Mouse (Mus musculus): ENCODE measurements around the gene Dnaja3. TPM values are rescaled to one million over a fixed set of nuclear protein-coding genes. Genes with fewer than 3 reads are reported as not detected.
A peak's percentile ranks its signal among the peaks of the same experiment; 100 is the strongest.

Dnaja3 gene
- 51.2 and 51.9 TPM in 2 replicates for polyA plus RNA-seq (2012; rRNA removed)

DNA sequence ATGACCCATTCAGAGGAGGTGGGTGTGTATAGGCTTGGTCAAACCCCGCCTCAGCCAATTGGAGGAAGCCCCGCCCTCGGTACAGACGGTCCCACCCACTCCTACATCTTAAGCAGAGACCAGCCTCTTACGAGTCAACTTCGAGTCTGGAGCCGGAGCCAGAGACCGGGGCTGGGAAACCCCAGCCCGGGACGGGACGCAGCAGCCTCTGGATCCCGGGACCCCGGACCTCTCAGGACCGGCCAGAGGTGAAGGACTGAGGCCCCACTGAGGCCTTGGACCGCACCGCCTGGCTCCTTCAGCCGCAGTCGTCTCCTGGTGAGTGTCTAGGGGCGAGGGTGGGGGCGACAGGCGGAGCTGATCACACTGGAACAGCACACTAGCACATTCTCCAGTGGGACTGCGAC lies at the start of gene Dnaja3, which contains the start of gene Vasn:
Gene Dnaja3, plus strand, starts transcription at position 159 of the 407 bp plus-strand sequence.
Gene Vasn, plus strand, starts transcription at position 111 of the 407 bp plus-strand sequence.
- peak; percentile 58 to 81 for DNase-seq (ENCODE audit: extremely low spot score in 1 of 2, low spot score in 1 of 2)

GRCm38 (mm10) chr16:4590236-4590635 lies 49.6 kb upstream of the Dnaja3 start:
- no peak for DNase-seq (ENCODE audit: extremely low spot score in 1 of 2, low spot score in 1 of 2)

- peak in 1 of 2 experiments; percentile 74 for DNase-seq (ENCODE audit: extremely low spot score in 1 of 2, low spot score in 1 of 2)
Observed at GRCm38 (mm10) chr16:4592909-4593875, 46.6 kb upstream of the Dnaja3 start.

GRCm38 (mm10) chr16:4593971-4594813 lies 45.6 kb upstream of the Dnaja3 start, which contains the start of gene Glis2:
Gene Glis2, plus strand, starts transcription at chr16:4594713.
- no peak for DNase-seq (ENCODE audit: extremely low spot score in 1 of 2, low spot score in 1 of 2)

DNA sequence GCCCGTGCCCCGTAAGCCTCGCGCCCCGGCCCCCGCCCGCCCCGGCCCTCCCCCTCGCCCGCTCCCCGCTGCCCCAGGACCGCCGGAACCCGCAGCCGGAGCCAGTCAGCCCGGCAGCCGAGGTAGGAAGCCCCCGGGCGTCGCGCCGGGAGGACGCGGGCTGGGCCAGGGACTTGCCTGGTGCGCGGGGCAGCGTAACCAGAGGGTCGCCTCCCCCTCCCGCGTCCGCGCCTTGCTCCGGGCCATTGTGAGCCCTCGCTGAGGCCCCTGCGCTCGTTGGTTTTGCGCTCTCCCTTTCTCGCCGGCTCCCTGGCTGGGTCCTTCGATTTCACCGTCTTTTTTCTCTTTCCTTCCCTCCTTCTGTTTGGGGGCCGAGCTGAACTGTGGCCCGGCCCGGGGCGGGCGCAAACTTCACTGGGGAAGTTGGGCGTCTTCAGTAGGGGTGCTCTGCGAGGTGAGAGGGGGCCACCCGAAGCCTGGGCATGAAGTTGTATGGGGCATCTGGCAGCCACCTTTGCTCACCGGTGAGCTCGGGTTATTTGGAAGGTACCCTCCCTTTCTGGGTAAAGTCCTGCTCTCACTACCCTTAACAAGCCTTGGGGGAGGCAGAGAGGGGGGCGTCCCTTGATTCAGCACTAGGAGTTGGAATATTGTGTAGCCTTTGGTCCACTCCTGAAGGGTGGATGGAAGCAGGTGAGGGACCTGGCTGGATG lies 44.8 kb upstream of the Dnaja3 start:
- no peak for DNase-seq (ENCODE audit: extremely low spot score in 1 of 2, low spot score in 1 of 2)

- no peak for DNase-seq (ENCODE audit: extremely low spot score in 1 of 2, low spot score in 1 of 2)
Observed at GRCm38 (mm10) chr16:4595527-4595963, 44.2 kb upstream of the Dnaja3 start.

DNA sequence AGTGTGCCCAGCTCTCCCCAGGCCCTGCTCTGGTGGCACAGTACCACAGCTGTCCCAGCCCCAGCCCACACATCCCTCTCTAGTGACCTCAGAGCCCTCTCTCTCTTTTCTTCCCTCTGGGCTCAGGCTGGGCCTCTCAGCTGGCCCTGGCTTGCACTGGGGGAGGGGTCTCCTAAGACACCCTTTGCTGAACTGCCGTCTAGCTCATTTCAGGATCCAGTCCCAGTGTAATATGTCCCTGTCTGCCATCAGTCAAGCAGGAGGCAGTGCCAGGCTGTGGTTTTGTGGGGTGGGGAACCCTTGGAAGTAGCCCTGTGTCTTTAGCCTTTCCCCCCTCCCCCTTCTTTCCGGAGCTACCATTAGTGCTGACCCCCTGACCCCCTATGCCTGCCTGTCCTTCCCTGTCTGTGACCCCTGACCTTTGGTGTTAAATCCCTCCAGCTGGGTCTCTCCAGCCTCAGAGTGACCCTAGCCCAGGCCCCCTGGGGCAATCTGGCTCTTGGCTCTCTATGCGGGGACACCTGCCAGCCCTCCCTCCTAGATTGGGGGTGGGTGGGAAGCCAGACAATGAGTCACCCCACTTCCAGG lies 43.6 kb upstream of the Dnaja3 start:
- DNase-seq (ENCODE audit: extremely low spot score in 1 of 2, low spot score in 1 of 2): no peak

- no peak for DNase-seq (ENCODE audit: extremely low spot score in 1 of 2, low spot score in 1 of 2)
Observed at GRCm38 (mm10) chr16:4596836-4597235, 43.0 kb upstream of the Dnaja3 start.

DNA sequence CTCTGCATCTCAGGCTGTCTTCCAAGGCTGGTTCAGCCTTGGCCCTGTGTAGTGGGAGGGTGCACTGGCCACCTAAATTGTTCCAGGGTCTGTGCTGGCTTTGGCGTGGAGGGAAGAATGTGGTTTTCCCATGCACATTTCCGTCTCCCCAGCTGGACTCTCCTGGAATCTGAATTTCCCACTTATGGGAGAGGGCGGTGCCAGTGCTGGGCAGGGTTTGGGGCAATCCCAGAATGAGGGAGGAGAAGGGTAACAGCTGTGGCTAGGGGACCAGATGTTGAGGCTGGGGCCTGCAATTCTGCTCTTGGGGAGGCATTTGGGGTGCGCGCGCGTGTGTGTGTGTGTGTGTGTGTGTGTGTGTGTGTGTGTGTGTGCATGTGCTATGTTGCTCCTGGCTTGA lies 42.5 kb upstream of the Dnaja3 start:
- DNase-seq (ENCODE audit: extremely low spot score in 1 of 2, low spot score in 1 of 2): no peak

- no peak for DNase-seq (ENCODE audit: extremely low spot score in 1 of 2, low spot score in 1 of 2)
Observed at GRCm38 (mm10) chr16:4598041-4598440, 41.7 kb upstream of the Dnaja3 start.

DNA sequence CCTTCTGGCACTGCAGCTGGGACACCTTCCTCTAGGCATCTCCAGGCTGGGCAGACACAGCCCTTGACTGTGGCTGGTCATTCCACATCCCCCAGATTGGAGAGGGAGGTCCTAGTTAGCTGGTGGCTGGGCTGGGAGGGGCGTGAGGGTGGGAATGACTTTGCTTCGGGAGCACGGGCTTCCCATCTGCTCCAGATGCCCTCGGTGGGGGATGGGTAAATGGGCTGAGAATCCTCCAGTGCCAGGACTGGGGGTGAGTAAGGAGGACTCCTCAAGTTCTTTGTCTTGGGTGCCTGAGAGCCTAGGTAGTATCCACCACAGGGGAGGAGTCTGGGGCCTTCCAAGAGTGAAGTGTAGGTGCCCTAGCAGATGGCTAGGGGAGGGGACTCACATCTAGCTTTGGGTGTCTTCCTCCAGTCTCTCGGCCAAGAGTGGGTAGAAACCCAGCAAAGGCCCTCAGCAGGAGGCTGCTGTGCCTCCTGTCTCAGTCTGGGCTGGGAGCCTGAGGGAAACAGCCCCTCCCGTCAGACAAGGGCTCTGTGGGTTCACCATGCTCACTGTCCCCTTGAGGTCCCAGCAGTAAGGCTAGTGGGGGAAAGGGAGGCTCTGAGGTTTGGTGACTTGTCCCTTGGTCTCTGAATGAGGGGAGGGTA lies 40.8 kb upstream of the Dnaja3 start:
- no peak for DNase-seq (ENCODE audit: extremely low spot score in 1 of 2, low spot score in 1 of 2)

DNA sequence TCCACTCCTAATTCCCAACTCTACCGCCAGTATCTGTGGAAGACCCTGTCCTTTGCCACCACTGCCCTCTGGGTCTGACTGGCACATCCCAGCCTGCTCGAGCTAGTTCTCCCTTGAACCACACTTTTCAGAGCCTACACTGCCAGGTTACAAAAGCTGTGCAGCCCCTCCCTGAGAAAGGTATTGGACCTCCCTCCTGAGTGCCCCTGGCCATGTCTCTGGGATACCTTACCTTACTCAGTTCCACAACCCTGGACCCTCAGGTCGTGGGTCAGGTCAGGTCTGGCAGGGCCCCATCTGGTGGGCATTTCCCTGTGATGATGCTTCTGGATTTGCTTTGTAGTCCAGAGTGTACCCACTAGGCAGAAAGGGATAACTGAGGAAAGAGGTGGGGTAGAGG lies 40.2 kb upstream of the Dnaja3 start:
- DNase-seq (ENCODE audit: extremely low spot score in 1 of 2, low spot score in 1 of 2): no peak

GRCm38 (mm10) chr16:4600701-4601310 lies 39.0 kb upstream of the Dnaja3 start:
- no peak for DNase-seq (ENCODE audit: extremely low spot score in 1 of 2, low spot score in 1 of 2)

DNA sequence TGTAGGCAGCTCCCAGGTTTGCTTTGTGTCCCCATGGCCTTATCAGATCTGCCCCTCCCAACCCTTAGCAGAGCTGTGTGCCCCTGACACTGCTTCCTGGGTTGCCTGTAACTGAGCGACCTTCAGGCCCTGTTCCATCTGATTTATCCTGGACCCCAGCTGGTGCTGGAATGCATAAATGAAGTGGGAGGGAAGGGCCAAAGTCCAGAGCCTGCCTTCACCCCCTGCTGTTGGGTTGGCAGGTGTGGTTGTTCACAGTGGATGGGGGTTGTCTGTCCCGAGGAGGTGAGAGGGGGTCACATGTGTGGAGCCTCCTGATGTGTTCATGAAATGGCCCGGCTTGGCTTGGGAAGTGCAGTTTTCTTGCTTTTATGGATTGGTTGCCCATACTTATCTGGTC lies 37.6 kb upstream of the Dnaja3 start:
- no peak for DNase-seq (ENCODE audit: extremely low spot score in 1 of 2, low spot score in 1 of 2)

DNA sequence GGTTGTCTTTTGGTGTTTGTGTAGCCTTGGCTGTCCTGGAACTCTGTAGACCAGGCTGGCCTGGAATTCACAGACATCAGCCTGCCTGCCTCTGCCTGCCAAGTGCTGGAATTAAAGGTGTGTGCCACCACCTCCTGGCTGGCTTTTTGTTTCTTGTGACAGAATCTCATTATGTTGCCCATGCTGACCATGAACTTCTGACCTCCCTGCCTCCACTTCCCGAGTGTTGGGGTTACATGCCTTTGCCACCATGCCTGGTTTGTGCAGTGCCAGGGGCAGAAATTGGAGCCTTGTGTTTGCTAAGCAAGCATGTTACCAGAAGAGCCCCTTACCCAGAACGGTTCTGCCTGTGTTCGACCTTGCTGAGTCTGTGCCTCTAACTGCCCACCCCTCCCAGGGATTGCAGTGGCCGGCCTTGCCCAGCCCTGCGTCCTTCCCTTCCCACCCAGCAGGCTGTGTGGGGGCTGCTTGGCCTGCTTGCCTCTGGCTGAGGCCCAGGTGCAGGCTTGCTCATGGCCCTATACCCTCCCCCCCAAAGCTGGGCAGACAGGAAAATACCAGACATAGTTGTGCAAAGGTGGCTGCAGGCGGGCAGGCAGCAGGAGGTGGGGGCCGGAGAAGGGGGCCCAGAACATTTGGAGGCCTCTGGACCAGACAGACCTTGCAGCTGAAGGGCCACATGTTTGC lies 36.9 kb upstream of the Dnaja3 start:
- DNase-seq (ENCODE audit: extremely low spot score in 1 of 2, low spot score in 1 of 2): no peak

GRCm38 (mm10) chr16:4603453-4603837 lies 36.3 kb upstream of the Dnaja3 start:
- no peak for DNase-seq (ENCODE audit: extremely low spot score in 1 of 2, low spot score in 1 of 2)

- no peak for DNase-seq (ENCODE audit: extremely low spot score in 1 of 2, low spot score in 1 of 2)
Observed at GRCm38 (mm10) chr16:4604293-4604837, 35.4 kb upstream of the Dnaja3 start.

GRCm38 (mm10) chr16:4605514-4606131 lies 34.2 kb upstream of the Dnaja3 start:
- DNase-seq (ENCODE audit: extremely low spot score in 1 of 2, low spot score in 1 of 2): no peak

Data from frontal cortex, adult 2 months (tissue).